Mouse (Mus musculus): ENCODE results near the gene Cmtm2a. TPM values are rescaled to one million over a fixed set of nuclear protein-coding genes. Genes with fewer than 3 reads are reported as not detected.
"Not testable (repeated sequence)": the region's sequence is repeated elsewhere in the genome, so short reads cannot be mapped to it uniquely, and the experiment has no call there.

The Cmtm2a gene
- polyA plus RNA-seq, 1 experiment from 2014 or later = not detected

GRCm38 (mm10) chr8:104332665-104333631, 40.0 kb upstream of the Cmtm2a start:
- Histone ChIP-seq H3K27me3 (no peaks in the 10 kb centered on the region), H3K9me3 (no peaks in the 10 kb centered on the region), H3K4me2 (replicated peaks) (no peak overlapping the region), H3K4me1 (no peaks in the 10 kb centered on the region), H3K27ac (no peak overlapping the region), H3K36me3 (no peaks in the 10 kb centered on the region), H3K4me3 (no peak overlapping the region), H3K9ac (no peak overlapping the region)
- no peak for ATAC-seq (ENCODE audit: insufficient number of reproducible peaks, insufficient read depth, low FRiP score, low TSS enrichment)
- 77% methylated on average over 5 of the region's 5 CpGs for WGBS

GRCm38 (mm10) chr8:104321930-104322329, 28.9 kb upstream of the Cmtm2a start, which contains the start of gene Cmtm2b:
Cmtm2b (plus strand) TSS chr8:104322230.
- H3K4me1 ChIP-seq; H3K4me2 ChIP-seq (replicated peaks); H3K27ac ChIP-seq; H3K36me3 ChIP-seq; H3K27me3 ChIP-seq; H3K9me3 ChIP-seq; ATAC-seq (ENCODE audit: insufficient number of reproducible peaks, insufficient read depth, low FRiP score, low TSS enrichment); H3K4me3 ChIP-seq; H3K9ac ChIP-seq: not testable (repeated sequence)
- 88% methylated on average over 12 of the region's 12 CpGs for WGBS

- H3K27me3 ChIP-seq; H3K9me3 ChIP-seq; H3K36me3 ChIP-seq; H3K4me1 ChIP-seq; H3K9ac ChIP-seq; H3K4me2 ChIP-seq (replicated peaks); H3K27ac ChIP-seq; ATAC-seq (ENCODE audit: insufficient number of reproducible peaks, insufficient read depth, low FRiP score, low TSS enrichment); H3K4me3 ChIP-seq: not testable (repeated sequence)
- WGBS = 78% methylated on average over 11 of the region's 11 CpGs
Observed at GRCm38 (mm10) chr8:104321267-104321666, 28.3 kb upstream of the Cmtm2a start, which contains the start of gene Gm11020. Gm11020 (plus strand) TSS chr8:104321567.

GRCm38 (mm10) chr8:104313311-104313710, 20.3 kb upstream of the Cmtm2a start:
- no peaks in the 10 kb centered on the region for H3K4me1 ChIP-seq
- no peaks in the 10 kb centered on the region for H3K27me3 ChIP-seq
- no peak overlapping the region for H3K27ac ChIP-seq
- H3K9me3 ChIP-seq = no peaks in the 10 kb centered on the region
- no peak overlapping the region for H3K4me3 ChIP-seq
- no peak overlapping the region for H3K4me2 ChIP-seq (replicated peaks)
- no peaks in the 10 kb centered on the region for H3K36me3 ChIP-seq
- ATAC-seq (ENCODE audit: insufficient number of reproducible peaks, insufficient read depth, low FRiP score, low TSS enrichment) = no peak
- no peak overlapping the region for H3K9ac ChIP-seq
- WGBS = 73% methylated on average over 4 of the region's 4 CpGs

GRCm38 (mm10) chr8:104312023-104312422, 19.0 kb upstream of the Cmtm2a start:
- H3K9ac ChIP-seq; H3K4me2 ChIP-seq (replicated peaks); H3K4me3 ChIP-seq; H3K27me3 ChIP-seq; H3K9me3 ChIP-seq; H3K27ac ChIP-seq; H3K4me1 ChIP-seq; ATAC-seq (ENCODE audit: insufficient number of reproducible peaks, insufficient read depth, low FRiP score, low TSS enrichment); H3K36me3 ChIP-seq: not testable (repeated sequence)
- 90% methylated on average over 3 of the region's 3 CpGs for WGBS

GRCm38 (mm10) chr8:104309441-104310155, 16.6 kb upstream of the Cmtm2a start, which contains the start of the genes Gm45711 and Cmtm1:
Gm45711 (minus strand) TSS chr8:104310081.
Cmtm1 (minus strand) TSS chr8:104310145.
- H3K27me3 ChIP-seq; H3K4me1 ChIP-seq; ATAC-seq (ENCODE audit: insufficient number of reproducible peaks, insufficient read depth, low FRiP score, low TSS enrichment); H3K4me3 ChIP-seq; H3K9ac ChIP-seq; H3K9me3 ChIP-seq; H3K36me3 ChIP-seq; H3K27ac ChIP-seq; H3K4me2 ChIP-seq (replicated peaks): not testable (repeated sequence)
- 88% methylated on average over 36 of the region's 36 CpGs for WGBS

GRCm38 (mm10) chr8:104308341-104308740, 15.4 kb upstream of the Cmtm2a start:
- H3K4me2 ChIP-seq (replicated peaks); H3K36me3 ChIP-seq; H3K4me1 ChIP-seq; H3K9ac ChIP-seq; H3K27me3 ChIP-seq; ATAC-seq (ENCODE audit: insufficient number of reproducible peaks, insufficient read depth, low FRiP score, low TSS enrichment); H3K4me3 ChIP-seq; H3K27ac ChIP-seq; H3K9me3 ChIP-seq: not testable (repeated sequence)
- WGBS = 52% methylated on average over 6 of the region's 6 CpGs

- H3K27me3 ChIP-seq = no peaks in the 10 kb centered on the region
- no peak for ATAC-seq (ENCODE audit: insufficient number of reproducible peaks, insufficient read depth, low FRiP score, low TSS enrichment)
- no peak overlapping the region for H3K4me2 ChIP-seq (replicated peaks)
- 0 out of 2 replicates have a peak, but pooled peaks cover 3% of the 10 kb centered on the region for H3K4me1 ChIP-seq
- no peaks in the 10 kb centered on the region for H3K9me3 ChIP-seq
- no peak overlapping the region for H3K27ac ChIP-seq
- 86% methylated on average over 11 of the region's 11 CpGs for WGBS
- H3K9ac ChIP-seq = no peak overlapping the region
- H3K4me3 ChIP-seq = no peak overlapping the region
- no peaks in the 10 kb centered on the region for H3K36me3 ChIP-seq
Observed at GRCm38 (mm10) chr8:104304962-104305361, 12.0 kb upstream of the Cmtm2a start.

GRCm38 (mm10) chr8:104302536-104302935, 9.6 kb upstream of the Cmtm2a start:
- H3K27me3 ChIP-seq; H3K4me3 ChIP-seq; ATAC-seq (ENCODE audit: insufficient number of reproducible peaks, insufficient read depth, low FRiP score, low TSS enrichment); H3K9me3 ChIP-seq; H3K9ac ChIP-seq; H3K4me2 ChIP-seq (replicated peaks); H3K36me3 ChIP-seq; H3K4me1 ChIP-seq; H3K27ac ChIP-seq: not testable (repeated sequence)
- WGBS = 88% methylated on average over 4 of the region's 4 CpGs

- H3K36me3 ChIP-seq; H3K4me1 ChIP-seq; H3K9ac ChIP-seq; H3K27ac ChIP-seq; H3K9me3 ChIP-seq; H3K4me2 ChIP-seq (replicated peaks); H3K27me3 ChIP-seq; H3K4me3 ChIP-seq; ATAC-seq (ENCODE audit: insufficient number of reproducible peaks, insufficient read depth, low FRiP score, low TSS enrichment): not testable (repeated sequence)
- WGBS = 13% methylated on average over 3 of the region's 3 CpGs
Observed at GRCm38 (mm10) chr8:104301577-104301976, 8.6 kb upstream of the Cmtm2a start.

GRCm38 (mm10) chr8:104294396-104294795, 1.4 kb upstream of the Cmtm2a start:
- ATAC-seq (ENCODE audit: insufficient number of reproducible peaks, insufficient read depth, low FRiP score, low TSS enrichment) = no peak
- WGBS = 83% methylated on average over 1 of the region's 1 CpGs
- Histone ChIP-seq H3K4me1 (no peaks in the 10 kb centered on the region), H3K9me3 (no peaks in the 10 kb centered on the region), H3K36me3 (no peaks in the 10 kb centered on the region), H3K27ac (no peak overlapping the region), H3K9ac (no peak overlapping the region), H3K4me2 (replicated peaks) (no peak overlapping the region), H3K4me3 (no peak overlapping the region), H3K27me3 (no peaks in the 10 kb centered on the region)

All from embryonic facial prominence, embryonic 12.5 days (tissue).